Mouse (Mus musculus) right cerebral cortex, postnatal 25 days (tissue): ENCODE results near the gene Gm597.

ENCODE experiments used
- DNase-seq: peaks from one replicate; pipeline ENCODE4 v3.0.0; 2022

The Gm597 gene

DNA sequence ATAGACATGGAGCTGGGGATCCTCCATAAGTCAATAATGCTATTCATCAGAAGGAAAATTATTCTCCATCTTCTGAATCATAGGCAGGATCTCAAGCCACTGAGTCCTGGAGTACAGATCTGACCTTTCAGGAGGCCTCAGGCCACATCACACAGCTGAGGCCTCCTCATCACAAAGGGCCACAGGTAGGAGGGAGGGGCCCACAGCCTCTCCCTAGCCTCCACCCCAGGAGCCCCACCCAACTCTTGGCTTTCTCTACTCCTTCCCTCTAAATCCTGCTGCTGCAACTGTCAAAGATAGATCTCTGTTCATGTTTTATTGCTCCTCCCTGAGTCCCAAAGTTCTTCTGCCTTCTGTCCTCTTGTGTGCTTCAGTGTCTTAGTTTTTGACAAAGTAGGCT is at the start of gene Gm597:
Gm597 (minus strand) TSS at position 101 of the 400 bp plus-strand sequence.
- DNase-seq = no peak

DNA sequence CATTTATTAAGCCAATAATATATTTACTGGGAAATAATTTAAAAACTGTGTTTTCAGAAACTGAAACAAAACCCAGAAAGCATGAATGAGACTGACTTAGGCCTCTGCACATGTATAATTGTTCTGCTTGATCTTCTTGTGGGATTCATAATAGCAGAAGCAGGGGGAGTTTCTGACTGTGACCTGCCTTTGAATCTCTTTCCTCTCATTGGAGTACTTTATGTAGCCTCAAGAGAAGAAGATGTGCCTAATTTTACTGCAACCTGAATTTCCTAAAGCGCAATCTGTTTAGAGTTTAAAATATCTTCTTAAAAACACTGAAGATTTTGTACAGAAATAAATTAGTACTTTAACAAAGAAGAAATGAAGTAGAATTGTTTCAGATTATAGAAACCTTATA is 27.6 kb upstream of the Gm597 start:
- no peak for DNase-seq

DNA sequence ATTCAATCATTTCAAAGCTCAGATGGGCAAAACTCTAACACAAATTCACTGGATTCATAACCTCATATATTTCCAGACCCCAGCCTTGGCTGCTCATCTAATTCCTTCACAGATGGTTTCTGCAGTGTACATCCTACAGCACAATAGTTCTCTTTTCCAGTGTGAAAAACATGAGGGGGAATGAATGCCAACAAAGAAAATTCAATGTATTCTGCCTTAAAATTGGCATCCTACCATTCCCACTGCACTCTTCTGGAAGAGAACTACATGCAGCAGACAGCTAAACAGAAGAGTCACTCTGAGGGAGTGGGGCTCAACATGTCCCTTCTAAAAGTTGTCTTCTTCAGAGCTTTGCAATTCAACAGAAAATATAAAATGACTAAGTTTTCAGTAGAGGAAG is 26.6 kb upstream of the Gm597 start:
- peak; percentile 5 for DNase-seq

- DNase-seq = no peak
Measured at GRCm38 (mm10) chr1:28800881-28801280, 20.8 kb upstream of the Gm597 start.
